Mouse (Mus musculus): ENCODE measurements around the gene Tlr13.

- TF ChIP-seq CTCF (IDR thresholded peaks at IDR 0.05; ENCODE audit: borderline replicate concordance, extremely low read depth, insufficient read depth, insufficient read length) (no peak), POLR2A (IDR thresholded peaks at IDR 0.05; ENCODE audit: borderline replicate concordance, extremely low read depth, insufficient read depth, insufficient read length, poor library complexity, severe bottlenecking) (no peak)
Observed at GRCm38 (mm10) chrX:106187737-106188136, 44.7 kb downstream of the Tlr13 start.
